Mouse (Mus musculus) heart, adult 2 months (tissue): Measurements from ENCODE around the gene Fscn1. TPM values are rescaled to one million over a fixed set of nuclear protein-coding genes. Genes with fewer than 3 reads are reported as not detected.
A peak's percentile ranks its signal among the peaks of the same experiment; 100 is the strongest.

ENCODE experiments used
- DNase-seq, 2 experiments: peaks; one replicate each; pipeline ENCODE4 v3.0.0; 2021
- H3K27ac ChIP-seq: fragments of 200-600 bp; 2 replicates; pipeline ENCODE4 v1.8.1; 2022
- H3K27me3 ChIP-seq: fragments of 200-500 bp; 2 replicates; pipeline ENCODE4 v1.6.1; 2012; ENCODE audit warnings: mild to moderate bottlenecking, low read length, inconsistent platforms, mixed read lengths; ENCODE audit not compliant: control insufficient read depth, insufficient read depth
- H3K36me3 ChIP-seq: fragments of 200-500 bp; 2 replicates; pipeline ENCODE4 v1.6.1; 2012; ENCODE audit warnings: low read length, inconsistent platforms; ENCODE audit not compliant: control insufficient read depth, insufficient read depth
- H3K4me1 ChIP-seq: fragments of 200-500 bp; 2 replicates; pipeline ENCODE4 v1.6.1; 2011; ENCODE audit warnings: low read length; ENCODE audit not compliant: control insufficient read depth, insufficient read depth
- H3K4me3 ChIP-seq: fragments of 200-600 bp; 2 replicates; pipeline ENCODE4 v1.8.1; 2022
- H3K79me2 ChIP-seq: fragments of 200-500 bp; replicated peaks from 2 replicates; pipeline ENCODE4 v1.6.1; 2012; ENCODE audit warnings: mild to moderate bottlenecking, inconsistent platforms, low read length, moderate library complexity, mixed read lengths; ENCODE audit not compliant: control insufficient read depth, insufficient read depth
- H3K9ac ChIP-seq: fragments of 200-500 bp; 2 replicates; pipeline ENCODE4 v1.6.1; 2012; ENCODE audit warnings: low read depth, mild to moderate bottlenecking, control low read depth, inconsistent platforms, low read length, mixed read lengths
- CTCF ChIP-seq: fragments of 200-600 bp; IDR thresholded peaks from 2 replicates; pipeline ENCODE4 v1.8.1; 2022; ENCODE audit warnings: antibody characterized with exemption, mild to moderate bottlenecking, moderate library complexity
- EP300 ChIP-seq: fragments of 200-500 bp; IDR thresholded peaks from 2 replicates; pipeline ENCODE4 v1.6.1; 2011; ENCODE audit warnings: low read depth, low read length, control low read depth; ENCODE audit not compliant: insufficient read depth
- POLR2A ChIP-seq: fragments of 200-500 bp; IDR thresholded peaks from 2 replicates; pipeline ENCODE4 v1.6.1; 2011; ENCODE audit warnings: mild to moderate bottlenecking, low read depth, low read length, control low read depth; ENCODE audit not compliant: insufficient read depth
- WGBS: fragments of 180-500 bp; shearing (Covaris S2); methylation state at CpG from one replicate; pipeline ENCODE4 v1.1.7; 2018; 5-methylcytosine and 5-hydroxymethylcytosine counted together
- intact Hi-C: fragments of 180-260 bp; cut with DNase I; formaldehyde crosslinking; loops from one replicate; pipeline ENCODE4 v1.15.1; 2025
- long read RNA-seq: library from polyadenylated mRNA; stranded (forward); transcript quantifications from one replicate; pipeline ENCODE4 v2.0.0, GENCODE M21; 2021
- polyA plus RNA-seq: library from polyadenylated mRNA; depleted of rRNA; stranded (reverse); fragments of >200 nt; gene quantifications from 2 replicates; pipeline ENCODE4 v1.2.3, GENCODE M21; 2012; rRNA removed
- total RNA-seq, 2 experiments: library from RNA; stranded (reverse); gene quantifications; 2 replicates each; pipeline ENCODE4 v1.2.3; 2021

Gene Fscn1
- total RNA-seq (10 to 100 TPM; 18.7 to 22.5 TPM), polyA plus RNA-seq (37.0 and 47.7 TPM in 2 replicates)
- long read RNA-seq, transcript Fscn1-201 (5 exons, 2,675 nt) = major isoform, 54 of 57 reads
- long read RNA-seq, partial matches to known transcripts = 0 of 57 reads
- long read RNA-seq, other reads (novel, unspliced or antisense) = 3 of 57 reads

DNA sequence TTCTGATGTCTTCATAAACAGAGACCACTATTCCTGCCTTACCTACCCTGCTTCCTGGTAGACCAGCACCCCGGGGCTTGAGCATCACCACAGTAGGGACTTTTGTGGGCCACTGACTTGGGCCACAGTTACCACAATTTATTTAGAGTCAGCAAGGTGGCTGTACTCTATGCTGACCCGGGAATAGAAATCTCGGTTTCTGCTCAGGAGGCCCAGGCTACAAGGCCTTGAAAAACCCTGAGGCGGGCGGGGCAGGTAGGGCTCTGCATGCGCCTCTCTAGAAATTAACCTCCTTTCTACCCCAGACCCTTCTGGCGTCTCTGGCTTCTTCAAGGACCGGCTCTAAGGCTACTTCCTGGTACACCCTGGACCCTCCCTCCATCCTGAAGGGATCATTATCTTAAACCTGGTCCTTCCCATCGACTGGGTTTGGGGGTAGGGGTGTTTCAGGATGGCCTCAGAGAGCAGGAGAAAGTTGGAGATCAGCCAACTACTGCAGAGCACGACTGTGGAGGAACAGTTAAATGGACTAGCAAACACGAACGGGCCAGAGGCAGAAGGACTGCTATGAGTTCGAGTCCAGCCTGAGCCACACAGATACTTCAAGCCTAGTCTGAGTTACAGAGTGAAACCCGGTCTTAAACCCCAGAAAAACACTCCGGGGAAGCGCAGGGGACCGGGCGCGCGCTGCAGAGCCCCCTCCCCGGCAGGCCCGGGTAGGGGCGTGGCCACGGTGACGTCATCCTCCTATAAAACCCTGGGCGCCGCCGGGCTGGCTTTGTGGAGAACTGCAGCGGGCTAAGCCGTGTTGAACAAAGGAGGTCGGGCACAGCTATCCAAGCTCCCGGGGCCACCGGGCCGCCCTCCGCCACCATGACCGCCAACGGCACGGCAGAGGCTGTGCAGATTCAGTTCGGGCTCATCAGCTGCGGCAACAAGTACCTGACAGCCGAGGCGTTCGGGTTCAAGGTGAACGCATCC, at the start of gene Fscn1:
Fscn1 (plus strand) TSS at position 768 of the 981 bp plus-strand sequence.
- intact Hi-C loops = loop anchor here (1.0 to 5.0 kb wide), 3 partner anchors 15 to 57 kb away; no protein-coding TSS in a partner anchor
- Histone ChIP-seq H3K9ac (peak within 1 kb of the TSS; percentile 83), H3K4me1 (peaks cover 6% of the 10 kb centered on the region), H3K79me2 (no peaks in the 10 kb centered on the region; the same call in 1 of the 2 replicates), H3K36me3 (no peaks in the 10 kb centered on the region), H3K27me3 (peaks cover 3% of the 10 kb centered on the region), H3K27ac (peak within 1 kb of the TSS; percentile 90), H3K4me3 (peak within 1 kb of the TSS; percentile 64)
- TF ChIP-seq CTCF (peak; percentile 60), POLR2A (peak; percentile 95), EP300 (no peak)
- peak; percentile 87 to 92 for DNase-seq
- 13% methylated on average over 44 of the region's 44 CpGs for WGBS

DNA sequence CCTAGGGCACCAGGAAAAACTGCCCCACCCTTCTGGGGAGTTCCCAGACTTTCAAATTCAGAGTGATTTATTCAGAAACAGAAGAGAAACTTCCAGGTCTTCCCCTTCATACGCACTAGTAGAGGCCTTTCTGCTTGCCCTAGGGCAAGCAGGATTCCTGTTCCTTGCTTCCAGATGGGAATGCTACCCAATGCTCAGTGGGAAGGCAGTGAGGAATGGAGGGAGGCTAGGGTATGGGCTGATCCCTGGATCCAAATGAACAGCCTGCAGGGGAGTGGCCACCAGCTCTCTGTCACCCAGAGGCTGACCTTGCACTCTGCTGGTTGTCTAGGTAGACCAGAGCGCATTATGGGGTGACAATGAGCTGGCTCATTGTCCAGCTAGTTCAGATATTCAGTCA, 48.5 kb upstream of the Fscn1 start:
- no peak overlapping the region for H3K4me3 ChIP-seq
- intact Hi-C loops = no loop called here
- H3K27ac ChIP-seq = peak overlapping the region; percentile 20
- no peak for DNase-seq
- H3K79me2 ChIP-seq = no peaks in the 10 kb centered on the region
- peaks cover 16% of the 10 kb centered on the region for H3K4me1 ChIP-seq
- H3K36me3 ChIP-seq = no peaks in the 10 kb centered on the region
- 73% methylated on average over 2 of the region's 2 CpGs for WGBS
- no peak for TF ChIP-seq POLR2A
- TF ChIP-seq EP300 = no peak
- no peak for TF ChIP-seq CTCF
- no peaks in the 10 kb centered on the region for H3K27me3 ChIP-seq
- no peak overlapping the region for H3K9ac ChIP-seq

DNA sequence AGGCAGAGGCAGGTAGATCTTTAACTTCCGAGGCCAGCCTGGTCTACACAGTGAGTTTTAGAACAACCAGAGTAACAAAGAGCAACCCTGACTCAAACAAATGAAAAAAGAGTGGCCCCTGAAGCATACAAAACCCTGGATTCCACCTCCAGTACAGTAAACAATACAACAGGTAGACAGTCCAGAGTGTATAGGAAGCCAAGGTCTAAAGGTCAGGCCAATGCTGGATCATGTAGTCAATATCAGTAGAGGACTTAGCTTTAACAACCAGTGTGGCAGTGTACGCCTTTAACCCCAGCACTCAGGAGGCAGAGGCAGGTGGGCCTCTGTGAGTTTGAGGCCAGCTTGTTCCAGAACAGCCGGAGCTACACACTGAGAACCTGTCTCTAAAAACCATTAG, 47.8 kb upstream of the Fscn1 start:
- 99% methylated on average over 3 of the region's 3 CpGs for WGBS
- no peaks in the 10 kb centered on the region for H3K36me3 ChIP-seq
- no peak overlapping the region for H3K27ac ChIP-seq
- DNase-seq = no peak
- peaks cover 16% of the 10 kb centered on the region for H3K4me1 ChIP-seq
- H3K9ac ChIP-seq = no peak overlapping the region
- H3K4me3 ChIP-seq = no peak overlapping the region
- TF ChIP-seq CTCF (no peak), EP300 (no peak), POLR2A (no peak)
- H3K27me3 ChIP-seq = no peaks in the 10 kb centered on the region
- intact Hi-C loops = no loop called here
- no peaks in the 10 kb centered on the region for H3K79me2 ChIP-seq

DNA sequence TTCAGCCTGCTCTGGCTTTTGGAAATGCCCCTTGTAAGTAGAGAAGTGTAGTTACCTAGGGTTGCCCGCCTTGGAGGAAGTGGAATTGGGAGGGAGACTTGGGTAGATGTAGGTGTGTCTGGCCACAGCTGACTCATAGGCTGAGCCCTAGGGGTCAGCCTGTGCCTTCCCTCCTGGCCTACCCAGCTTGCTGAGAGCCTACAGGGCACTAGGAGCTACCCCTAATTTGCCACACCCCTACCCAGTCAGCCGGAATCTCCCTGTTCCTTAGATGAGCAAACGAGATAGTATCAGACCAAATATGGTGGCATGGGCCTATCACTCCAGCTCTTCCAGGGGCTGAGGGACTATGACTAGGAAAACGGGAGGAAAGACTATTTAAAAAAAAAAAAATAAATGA, 47.4 kb upstream of the Fscn1 start:
- H3K9ac ChIP-seq = no peak overlapping the region
- no peak for DNase-seq
- intact Hi-C loops = no loop called here
- WGBS = 84% methylated on average over 4 of the region's 4 CpGs
- no peaks in the 10 kb centered on the region for H3K36me3 ChIP-seq
- no peak overlapping the region for H3K27ac ChIP-seq
- H3K27me3 ChIP-seq = no peaks in the 10 kb centered on the region
- no peak for TF ChIP-seq POLR2A
- TF ChIP-seq CTCF = no peak
- TF ChIP-seq EP300 = no peak
- H3K4me3 ChIP-seq = no peak overlapping the region
- H3K4me1 ChIP-seq = peaks cover 14% of the 10 kb centered on the region
- no peaks in the 10 kb centered on the region for H3K79me2 ChIP-seq

DNA sequence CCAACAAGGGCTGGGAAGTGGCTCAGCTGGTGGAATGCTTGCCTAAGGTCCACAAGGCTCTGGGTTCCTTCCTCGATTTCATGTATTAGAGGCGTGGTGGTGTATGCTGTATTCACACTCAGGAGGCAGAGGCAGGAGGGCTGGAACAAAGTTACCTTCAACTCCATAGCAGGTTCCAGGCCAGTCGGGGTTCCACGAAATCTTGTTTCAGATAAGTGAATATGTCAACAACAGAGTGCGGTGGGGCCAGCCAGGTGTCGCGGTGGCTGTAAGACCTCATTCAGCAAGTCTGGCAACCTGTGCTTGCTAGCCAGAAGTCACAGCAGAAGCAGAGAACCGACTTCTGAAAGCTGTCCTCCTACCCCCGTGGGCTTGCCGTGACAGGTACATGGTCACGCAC, 44.9 kb upstream of the Fscn1 start:
- intact Hi-C loops = no loop called here
- no peak for TF ChIP-seq CTCF
- no peak for TF ChIP-seq EP300
- TF ChIP-seq POLR2A = no peak
- H3K27ac ChIP-seq = no peak overlapping the region
- no peaks in the 10 kb centered on the region for H3K79me2 ChIP-seq
- DNase-seq = no peak
- peaks cover under 1% of the 10 kb centered on the region for H3K4me1 ChIP-seq
- no peak overlapping the region for H3K4me3 ChIP-seq
- H3K27me3 ChIP-seq = no peaks in the 10 kb centered on the region
- H3K9ac ChIP-seq = no peak overlapping the region
- 81% methylated on average over 11 of the region's 11 CpGs for WGBS
- no peaks in the 10 kb centered on the region for H3K36me3 ChIP-seq

DNA sequence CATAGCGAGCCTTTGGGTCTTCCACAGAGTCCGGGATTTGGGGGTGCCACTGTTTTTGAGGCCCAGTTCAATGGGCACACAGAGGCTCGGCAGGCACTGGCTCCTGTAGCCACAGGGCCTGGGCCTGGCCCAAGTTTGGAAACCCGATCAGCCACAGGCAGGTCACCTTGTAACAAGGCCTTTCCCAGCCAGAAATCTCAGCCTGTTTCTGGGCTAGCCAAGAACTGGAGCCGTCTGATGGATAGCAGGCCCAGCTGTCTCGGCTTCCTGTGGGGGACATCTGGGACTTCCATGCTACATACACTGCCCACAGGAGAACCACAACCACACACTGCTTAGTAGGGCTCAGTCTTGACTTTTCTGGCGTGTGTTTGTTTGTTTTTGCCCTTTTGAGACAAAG, 43.5 kb upstream of the Fscn1 start:
- H3K27ac ChIP-seq = peak overlapping the region; percentile 36; the same call in 1 of the 2 replicates
- H3K4me3 ChIP-seq = no peak overlapping the region
- TF ChIP-seq EP300 (no peak), POLR2A (no peak), CTCF (no peak)

More for the DNA sequence above, 43.5 kb upstream of the Fscn1 start:
- Histone ChIP-seq H3K27me3 (no peaks in the 10 kb centered on the region), H3K36me3 (no peaks in the 10 kb centered on the region), H3K9ac (no peak overlapping the region), H3K4me1 (peaks cover 9% of the 10 kb centered on the region), H3K79me2 (no peaks in the 10 kb centered on the region)
- intact Hi-C loops = no loop called here
- DNase-seq = peak in 1 of 2 experiments; percentile 60
- WGBS = 59% methylated on average over 7 of the region's 7 CpGs
